Mouse (Mus musculus): ENCODE results near the gene Osbpl8. TPM values are rescaled to one million over a fixed set of nuclear protein-coding genes. Genes with fewer than 3 reads are reported as not detected.
"Not testable (repeated sequence)": the region's sequence is repeated elsewhere in the genome, so short reads cannot be mapped to it uniquely, and the experiment has no call there.

Gene Osbpl8
- total RNA-seq, 2 experiments from 2014 or later = 68.2 to 78.9 TPM

GRCm38 (mm10) chr10:111177336-111177735, 12.8 kb downstream of the Osbpl8 start:
- no peak for DNase-seq
- intact Hi-C loops (cut with DNase I) = no loop called here

- DNase-seq = no peak
- intact Hi-C loops (cut with DNase I) = no loop called here
Measured at GRCm38 (mm10) chr10:111178024-111178423, 13.5 kb downstream of the Osbpl8 start.

GRCm38 (mm10) chr10:111180633-111181032, 16.1 kb downstream of the Osbpl8 start:
- intact Hi-C loops (cut with DNase I) = no loop called here

GRCm38 (mm10) chr10:111183634-111184270, 19.2 kb downstream of the Osbpl8 start:
- intact Hi-C loops (cut with DNase I) = no loop called here
- DNase-seq = peak; percentile 47 to 63

More at GRCm38 (mm10) chr10:111180633-111181032, 16.1 kb downstream of the Osbpl8 start:
- no peak for DNase-seq

GRCm38 (mm10) chr10:111185574-111186269, 21.2 kb downstream of the Osbpl8 start:
- intact Hi-C loops (cut with DNase I) = no loop called here
- DNase-seq = no peak

- intact Hi-C loops (cut with DNase I) = no loop called here
- no peak for DNase-seq
Measured at GRCm38 (mm10) chr10:111189022-111189555, 24.5 kb downstream of the Osbpl8 start.

GRCm38 (mm10) chr10:111190110-111190795, 25.7 kb downstream of the Osbpl8 start:
- intact Hi-C loops (cut with DNase I) = no loop called here
- no peak for DNase-seq

- no peak for DNase-seq
- intact Hi-C loops (cut with DNase I) = no loop called here
Measured at GRCm38 (mm10) chr10:111193536-111193935, 29.0 kb downstream of the Osbpl8 start.

- no peak for DNase-seq
Measured at GRCm38 (mm10) chr10:111196191-111196590, 31.6 kb downstream of the Osbpl8 start.

GRCm38 (mm10) chr10:111198705-111199104, 34.2 kb downstream of the Osbpl8 start:
- DNase-seq; intact Hi-C loops (cut with DNase I): not testable (repeated sequence)

More at GRCm38 (mm10) chr10:111196191-111196590, 31.6 kb downstream of the Osbpl8 start:
- intact Hi-C loops (cut with DNase I) = no loop called here

- DNase-seq = no peak
- intact Hi-C loops (cut with DNase I) = no loop called here
Measured at GRCm38 (mm10) chr10:111201120-111201519, 36.6 kb downstream of the Osbpl8 start.

GRCm38 (mm10) chr10:111201666-111202065, 37.1 kb downstream of the Osbpl8 start:
- intact Hi-C loops (cut with DNase I) = no loop called here
- DNase-seq = no peak

- intact Hi-C loops (cut with DNase I) = no loop called here
- no peak for DNase-seq
Measured at GRCm38 (mm10) chr10:111204089-111204488, 39.5 kb downstream of the Osbpl8 start.

GRCm38 (mm10) chr10:111205421-111205820, 40.9 kb downstream of the Osbpl8 start:
- intact Hi-C loops (cut with DNase I) = no loop called here
- DNase-seq = no peak

GRCm38 (mm10) chr10:111207386-111207785, 42.8 kb downstream of the Osbpl8 start:
- no peak for DNase-seq
- intact Hi-C loops (cut with DNase I) = no loop called here

- intact Hi-C loops (cut with DNase I) = no loop called here
Measured at GRCm38 (mm10) chr10:111214084-111214483, 49.5 kb downstream of the Osbpl8 start.

GRCm38 (mm10) chr10:111214696-111215095, 50.1 kb downstream of the Osbpl8 start:
- intact Hi-C loops (cut with DNase I) = no loop called here
- no peak for DNase-seq

More at GRCm38 (mm10) chr10:111214084-111214483, 49.5 kb downstream of the Osbpl8 start:
- no peak for DNase-seq

- intact Hi-C loops (cut with DNase I) = no loop called here
- no peak for DNase-seq
Measured at GRCm38 (mm10) chr10:111215572-111215971, 51.0 kb downstream of the Osbpl8 start.

GRCm38 (mm10) chr10:111216111-111216510, 51.6 kb downstream of the Osbpl8 start:
- no peak for DNase-seq

GRCm38 (mm10) chr10:111222535-111222934, 58.0 kb downstream of the Osbpl8 start:
- DNase-seq = no peak
- intact Hi-C loops (cut with DNase I) = loop anchor here (5.0 to 10.0 kb wide), 2 partner anchors 115 to 712 kb away; no protein-coding TSS in a partner anchor

More at GRCm38 (mm10) chr10:111216111-111216510, 51.6 kb downstream of the Osbpl8 start:
- intact Hi-C loops (cut with DNase I) = no loop called here
